Mouse (Mus musculus): Measurements from ENCODE around the gene Ric1. TPM values are rescaled to one million over a fixed set of nuclear protein-coding genes. Genes with fewer than 3 reads are reported as not detected.

Gene Ric1
- polyA plus RNA-seq, 1 experiment from 2014 or later: 18.6 TPM

DNA sequence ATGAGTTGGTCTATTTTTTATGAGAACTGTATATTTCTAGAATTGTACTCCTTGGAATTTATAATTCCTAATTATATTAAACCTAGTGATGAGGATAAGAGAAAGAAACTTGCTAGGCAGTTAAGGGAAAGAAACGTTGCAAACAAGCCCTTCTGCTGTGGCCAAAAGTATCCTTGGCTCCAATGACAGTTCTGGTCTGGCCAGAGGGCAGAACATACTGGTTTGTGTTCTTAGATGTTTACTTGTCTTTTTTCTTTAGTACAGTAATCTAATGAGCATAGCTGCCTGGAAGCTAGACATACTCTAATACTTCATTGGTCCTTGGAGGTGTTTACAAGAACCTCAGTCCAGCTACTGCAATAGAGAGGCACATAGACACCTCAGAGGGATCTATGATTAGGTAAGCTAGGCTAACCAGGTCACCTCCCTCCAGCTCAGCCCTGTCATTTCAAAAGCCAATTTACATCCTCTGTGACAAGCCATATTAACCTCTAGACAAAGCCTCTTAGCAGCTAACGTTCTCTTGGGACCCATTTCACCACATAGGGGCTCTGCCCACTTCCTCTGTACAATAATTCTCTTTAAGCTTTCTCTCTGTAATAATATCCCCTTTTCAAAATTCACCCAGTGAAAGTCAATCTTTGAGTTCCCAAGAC, 8.8 kb upstream of the Ric1 start:
- H3K27me3 ChIP-seq (replicated peaks; ENCODE audit: insufficient read depth, low read length): no peaks in the 10 kb centered on the region
- no peaks in the 10 kb centered on the region for H3K36me3 ChIP-seq (ENCODE audit: insufficient read depth, low read length)
- ATAC-seq: no peak
- no peak overlapping the region for H3K4me3 ChIP-seq (ENCODE audit: low read depth, low read length)
- H3K4me1 ChIP-seq (ENCODE audit: insufficient read depth, low read depth, low read length): no peaks in the 10 kb centered on the region
- 43% methylated on average over 2 of the region's 2 CpGs for WGBS
- no peak overlapping the region for H3K9ac ChIP-seq (replicated peaks; ENCODE audit: low read depth)
- TF ChIP-seq CTCF (IDR thresholded peaks at IDR 0.05) (no peak), EP300 (IDR thresholded peaks at IDR 0.05) (no peak)
- no peak overlapping the region for H3K4me2 ChIP-seq (replicated peaks; ENCODE audit: low read depth, low read length)
- H3K9me3 ChIP-seq (ENCODE audit: low read length): no peaks in the 10 kb centered on the region
- no peak overlapping the region for H3K27ac ChIP-seq (ENCODE audit: low read length)
- DNase-seq (ENCODE audit: low spot score): no peak

DNA sequence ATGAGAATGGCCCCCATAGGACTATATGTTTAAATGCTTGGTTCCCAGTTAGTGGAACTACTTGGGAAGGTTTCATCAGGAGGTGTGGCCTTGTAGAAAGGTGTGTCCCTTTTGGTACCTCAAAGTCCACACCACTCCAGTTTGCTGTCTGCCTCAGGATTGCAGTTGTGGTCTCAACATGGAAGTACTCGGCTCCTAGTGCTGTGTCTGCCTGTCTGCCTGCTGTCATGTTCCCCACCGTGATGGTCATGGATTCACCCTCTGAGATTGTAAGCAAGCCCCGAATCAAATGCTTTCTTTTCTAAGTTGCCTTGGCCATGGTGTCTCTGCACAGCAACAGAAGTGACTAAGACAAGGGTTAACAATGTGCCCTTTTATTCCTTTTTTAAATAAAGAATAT, 8.0 kb upstream of the Ric1 start:
- Histone ChIP-seq H3K36me3 (ENCODE audit: insufficient read depth, low read length) (no peaks in the 10 kb centered on the region), H3K27me3 (replicated peaks; ENCODE audit: insufficient read depth, low read length) (no peaks in the 10 kb centered on the region), H3K9me3 (ENCODE audit: low read length) (no peaks in the 10 kb centered on the region), H3K4me2 (replicated peaks; ENCODE audit: low read depth, low read length) (no peak overlapping the region), H3K27ac (ENCODE audit: low read length) (no peak overlapping the region), H3K4me3 (ENCODE audit: low read depth, low read length) (no peak overlapping the region), H3K4me1 (ENCODE audit: insufficient read depth, low read depth, low read length) (no peaks in the 10 kb centered on the region), H3K9ac (replicated peaks; ENCODE audit: low read depth) (no peak overlapping the region)
- WGBS: 96% methylated on average over 3 of the region's 3 CpGs
- ATAC-seq (no peak), DNase-seq (ENCODE audit: low spot score) (no peak)
- no peak for TF ChIP-seq CTCF (IDR thresholded peaks at IDR 0.05)
- no peak for TF ChIP-seq EP300 (IDR thresholded peaks at IDR 0.05)

DNA sequence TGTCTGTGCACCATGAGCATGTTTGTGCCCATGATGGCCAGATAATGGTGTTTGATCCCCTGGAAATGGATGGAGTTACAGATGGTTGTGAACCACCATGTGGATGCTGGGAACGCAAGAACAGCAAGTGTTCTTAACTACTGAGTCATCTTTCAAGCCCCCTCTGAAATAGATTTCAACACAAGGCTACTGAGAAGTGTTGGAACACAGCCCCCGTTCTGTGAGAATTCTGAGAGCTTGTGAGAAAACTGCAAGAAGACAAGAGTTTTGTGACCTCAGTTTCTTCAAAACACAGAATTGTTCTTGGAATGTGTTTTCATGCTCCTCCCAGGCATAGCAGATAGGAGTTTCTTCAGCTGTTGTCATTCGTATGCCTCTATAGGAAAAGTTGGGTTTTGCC, 6.7 kb upstream of the Ric1 start:
- no peak for ATAC-seq
- H3K4me3 ChIP-seq (ENCODE audit: low read depth, low read length): no peak overlapping the region
- TF ChIP-seq CTCF (IDR thresholded peaks at IDR 0.05) (no peak), EP300 (IDR thresholded peaks at IDR 0.05) (no peak)
- 90% methylated on average over 3 of the region's 3 CpGs for WGBS
- H3K9ac ChIP-seq (replicated peaks; ENCODE audit: low read depth): no peak overlapping the region
- no peaks in the 10 kb centered on the region for H3K9me3 ChIP-seq (ENCODE audit: low read length)
- no peaks in the 10 kb centered on the region for H3K4me1 ChIP-seq (ENCODE audit: insufficient read depth, low read depth, low read length)
- H3K36me3 ChIP-seq (ENCODE audit: insufficient read depth, low read length): no peaks in the 10 kb centered on the region
- H3K27me3 ChIP-seq (replicated peaks; ENCODE audit: insufficient read depth, low read length): no peaks in the 10 kb centered on the region
- no peak for DNase-seq (ENCODE audit: low spot score)
- no peak overlapping the region for H3K27ac ChIP-seq (ENCODE audit: low read length)
- no peak overlapping the region for H3K4me2 ChIP-seq (replicated peaks; ENCODE audit: low read depth, low read length)

DNA sequence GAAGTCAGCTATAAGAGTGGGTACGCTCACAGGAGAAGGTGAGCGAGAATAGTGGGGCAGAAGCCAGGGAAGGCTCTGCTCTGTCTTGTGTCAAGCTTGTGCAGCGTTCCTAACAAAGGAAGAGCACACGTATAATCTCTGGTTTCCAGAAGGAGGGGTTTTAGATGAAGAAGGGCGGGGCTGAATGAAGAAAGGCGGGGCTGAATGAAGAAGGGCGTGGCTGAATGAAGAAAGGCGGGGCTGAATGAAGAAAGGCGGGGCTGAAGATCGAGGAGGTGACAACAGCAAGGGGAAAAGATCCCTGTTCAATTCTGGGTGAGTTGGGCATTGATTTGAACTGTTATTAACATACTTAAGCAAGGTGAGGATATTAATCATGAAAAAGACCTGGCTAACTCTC, 6.1 kb upstream of the Ric1 start:
- TF ChIP-seq CTCF (IDR thresholded peaks at IDR 0.05) (no peak), EP300 (IDR thresholded peaks at IDR 0.05) (no peak)
- WGBS: 77% methylated on average over 10 of the region's 10 CpGs
- Histone ChIP-seq H3K4me2 (replicated peaks; ENCODE audit: low read depth, low read length) (no peak overlapping the region), H3K27ac (ENCODE audit: low read length) (no peak overlapping the region), H3K9ac (replicated peaks; ENCODE audit: low read depth) (no peak overlapping the region), H3K9me3 (ENCODE audit: low read length) (no peaks in the 10 kb centered on the region), H3K36me3 (ENCODE audit: insufficient read depth, low read length) (no peaks in the 10 kb centered on the region), H3K4me1 (ENCODE audit: insufficient read depth, low read depth, low read length) (0 out of 2 replicates have a peak, but pooled peaks cover 2% of the 10 kb centered on the region), H3K27me3 (replicated peaks; ENCODE audit: insufficient read depth, low read length) (no peaks in the 10 kb centered on the region), H3K4me3 (ENCODE audit: low read depth, low read length) (no peak overlapping the region)
- DNase-seq (ENCODE audit: low spot score) (no peak), ATAC-seq (no peak)

DNA sequence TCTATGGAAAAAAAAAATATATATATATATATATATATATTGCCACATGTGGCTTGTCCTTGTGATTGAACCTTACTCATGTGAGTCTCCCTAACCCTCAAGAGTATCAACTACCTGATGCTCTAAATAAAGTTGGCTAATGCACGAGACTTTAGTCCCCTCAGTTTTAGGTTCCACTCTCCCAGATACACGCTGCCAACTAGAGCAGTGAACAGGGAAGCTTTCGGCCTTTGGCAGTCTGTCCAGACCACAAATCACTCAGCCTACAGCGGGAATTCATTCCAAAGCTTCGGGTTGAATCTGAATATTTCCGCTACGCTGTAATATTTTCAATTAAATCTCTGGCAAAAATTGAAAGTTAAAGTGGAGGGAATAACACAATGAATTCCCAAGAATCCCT, 3.7 kb upstream of the Ric1 start:
- H3K4me3 ChIP-seq (ENCODE audit: low read depth, low read length): no peak overlapping the region
- no peaks in the 10 kb centered on the region for H3K27me3 ChIP-seq (replicated peaks; ENCODE audit: insufficient read depth, low read length)
- 81% methylated on average over 7 of the region's 7 CpGs for WGBS
- TF ChIP-seq CTCF (IDR thresholded peaks at IDR 0.05) (no peak), EP300 (IDR thresholded peaks at IDR 0.05) (no peak)
- H3K9ac ChIP-seq (replicated peaks; ENCODE audit: low read depth): no peak overlapping the region
- DNase-seq (ENCODE audit: low spot score) (no peak), ATAC-seq (no peak)
- 0 out of 2 replicates have a peak, but pooled peaks cover 2% of the 10 kb centered on the region for H3K4me1 ChIP-seq (ENCODE audit: insufficient read depth, low read depth, low read length)
- H3K9me3 ChIP-seq (ENCODE audit: low read length): no peaks in the 10 kb centered on the region
- H3K4me2 ChIP-seq (replicated peaks; ENCODE audit: low read depth, low read length): no peak overlapping the region
- H3K27ac ChIP-seq (ENCODE audit: low read length): no peak overlapping the region
- H3K36me3 ChIP-seq (ENCODE audit: insufficient read depth, low read length): no peaks in the 10 kb centered on the region

DNA sequence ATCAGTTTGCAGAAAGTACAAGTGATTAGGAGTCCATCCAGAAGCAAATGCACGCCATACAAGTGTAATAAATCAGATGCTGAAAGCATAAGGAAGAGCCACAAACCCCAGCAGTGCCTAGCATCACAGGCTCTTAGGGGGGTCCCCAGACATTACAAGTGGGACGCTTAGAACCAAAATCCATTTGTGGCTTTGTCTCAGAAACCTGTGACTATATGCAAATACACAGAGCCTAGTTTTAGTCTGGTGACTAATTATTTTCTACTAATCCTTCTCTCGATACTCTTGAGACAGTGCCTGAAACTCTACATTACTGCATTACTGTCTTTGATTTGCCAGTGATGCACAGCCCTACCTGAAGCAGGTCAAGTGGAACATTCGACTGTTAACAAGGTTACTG, 3.2 kb upstream of the Ric1 start:
- Histone ChIP-seq H3K9me3 (ENCODE audit: low read length) (no peaks in the 10 kb centered on the region), H3K27ac (ENCODE audit: low read length) (no peak overlapping the region), H3K9ac (replicated peaks; ENCODE audit: low read depth) (no peak overlapping the region), H3K4me2 (replicated peaks; ENCODE audit: low read depth, low read length) (no peak overlapping the region), H3K36me3 (ENCODE audit: insufficient read depth, low read length) (no peaks in the 10 kb centered on the region), H3K27me3 (replicated peaks; ENCODE audit: insufficient read depth, low read length) (no peaks in the 10 kb centered on the region), H3K4me3 (ENCODE audit: low read depth, low read length) (no peak overlapping the region), H3K4me1 (ENCODE audit: insufficient read depth, low read depth, low read length) (0 out of 2 replicates have a peak, but pooled peaks cover 2% of the 10 kb centered on the region)
- no peak for TF ChIP-seq EP300 (IDR thresholded peaks at IDR 0.05)
- no peak for TF ChIP-seq CTCF (IDR thresholded peaks at IDR 0.05)
- WGBS: 87% methylated on average over 4 of the region's 4 CpGs
- ATAC-seq: no peak
- no peak for DNase-seq (ENCODE audit: low spot score)
